Mouse (Mus musculus): ENCODE data around the gene Cyfip1. TPM values are rescaled to one million over a fixed set of nuclear protein-coding genes. Genes with fewer than 3 reads are reported as not detected.

Cyfip1 gene
- total and polyA plus RNA-seq, 2 experiments from 2014 or later = 41.7 to 42.2 TPM

DNA sequence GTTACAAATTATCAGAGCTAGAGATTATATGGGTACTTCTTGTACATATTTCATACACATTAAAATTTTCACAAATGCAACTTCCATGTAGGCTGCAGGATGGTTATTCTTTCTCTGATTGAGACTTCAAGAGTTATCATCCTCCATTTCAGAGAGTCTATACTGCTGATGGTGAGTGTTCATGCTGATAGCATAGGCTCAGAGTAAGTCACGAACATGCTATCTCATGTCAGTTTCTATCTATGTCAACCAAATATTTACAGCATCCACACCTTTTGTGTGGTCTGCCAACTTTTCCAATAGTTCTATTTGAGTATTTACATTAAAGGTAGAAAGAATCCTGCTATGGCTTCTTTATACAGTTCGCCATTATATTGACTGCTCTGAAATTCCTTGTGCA, 140.0 kb downstream of the Cyfip1 start:
- ATAC-seq = no peak

More for the DNA sequence above, 140.0 kb downstream of the Cyfip1 start:
- no peak overlapping the region for H3K4me2 ChIP-seq (ENCODE audit: low read depth)
- no peak for TF ChIP-seq CTCF (IDR thresholded peaks at IDR 0.05; ENCODE audit: low read depth)
- H3K9me3 ChIP-seq (ENCODE audit: low read length) = no peaks in the 10 kb centered on the region
- H3K27me3 ChIP-seq (ENCODE audit: insufficient read depth, low read length) = no peaks in the 10 kb centered on the region
- no peak overlapping the region for H3K27ac ChIP-seq (ENCODE audit: low read depth, low read length)
- no peak for DNase-seq
- no peak overlapping the region for H3K9ac ChIP-seq
- H3K36me3 ChIP-seq (ENCODE audit: insufficient read depth) = peaks cover 22% of the 10 kb centered on the region
- H3K4me1 ChIP-seq (ENCODE audit: insufficient read depth) = no peaks in the 10 kb centered on the region
- no peak overlapping the region for H3K4me3 ChIP-seq (ENCODE audit: low read depth, low read length)
- 93% methylated on average over 2 of the region's 2 CpGs for WGBS

Other genes starting within 250 kb of the Cyfip1 start
- 2.3 and 6.3 TPM in 2 replicates for gene Siglech, start 73.6 kb upstream of the Cyfip1 start, total RNA-seq (2014; rRNA removed)
- 3.1 and 3.6 TPM in 2 replicates for gene Siglech, start 73.6 kb upstream of the Cyfip1 start, polyA plus RNA-seq (2015; fragmentation: Nextera tagmentation; extraction: Ambion mirVana)
- 22.3 and 27.4 TPM in 2 replicates for gene Tubgcp5, start 47.6 kb upstream of the Cyfip1 start, total RNA-seq (2014; rRNA removed)
- gene Tubgcp5, start 47.6 kb upstream of the Cyfip1 start, polyA plus RNA-seq (2015; fragmentation: Nextera tagmentation; extraction: Ambion mirVana) = 14.8 and 21.1 TPM in 2 replicates
- 41.2 and 43.0 TPM in 2 replicates for gene Nipa2, start 120.7 kb downstream of the Cyfip1 start, total RNA-seq (2014; rRNA removed)
- gene Nipa2, start 120.7 kb downstream of the Cyfip1 start, polyA plus RNA-seq (2015; fragmentation: Nextera tagmentation; extraction: Ambion mirVana) = 31.1 and 36.7 TPM in 2 replicates
- gene Nipa1, start 178.2 kb downstream of the Cyfip1 start, total RNA-seq (2014; rRNA removed) = 48.1 and 51.2 TPM in 2 replicates
- gene Nipa1, start 178.2 kb downstream of the Cyfip1 start, polyA plus RNA-seq (2015; fragmentation: Nextera tagmentation; extraction: Ambion mirVana) = 27.2 and 33.6 TPM in 2 replicates
- 72.8 and 85.4 TPM in 2 replicates for gene Herc2, start 208.5 kb downstream of the Cyfip1 start, total RNA-seq (2014; rRNA removed)
- 29.0 and 38.4 TPM in 2 replicates for gene Herc2, start 208.5 kb downstream of the Cyfip1 start, polyA plus RNA-seq (2015; fragmentation: Nextera tagmentation; extraction: Ambion mirVana)

Measured in forebrain, postnatal 0 days (tissue).